Mouse (Mus musculus) intestine, embryonic 14.5 days (tissue): Measurements from ENCODE around the gene Ccdc137. TPM values are rescaled to one million over a fixed set of nuclear protein-coding genes. Genes with fewer than 3 reads are reported as not detected.

ENCODE experiments used
- ATAC-seq: fragments of 200-750 bp; cut with Nextera tagmentation; replicated peaks from 2 replicates; pipeline ENCODE4 v1.8.0; 2017; ENCODE audit warnings: low read depth, moderate number of reproducible peaks, moderate TSS enrichment, moderate library complexity; ENCODE audit not compliant: low FRiP score, low TSS enrichment
- DNase-seq: peaks from one replicate; pipeline ENCODE4 v3.0.0-alpha.2; 2018; ENCODE audit warnings: low spot score
- H3K27ac ChIP-seq: fragments of 300-500 bp; sonication (generic); 2 replicates; pipeline ENCODE4 v1.5.1; 2014; ENCODE audit warnings: low read depth, mild to moderate bottlenecking, control low read depth
- H3K27me3 ChIP-seq: fragments of 300-500 bp; sonication (generic); replicated peaks from 2 replicates; pipeline ENCODE4 v1.6.1; 2014; ENCODE audit warnings: low read length, control low read depth; ENCODE audit not compliant: control insufficient read depth, insufficient read depth
- H3K36me3 ChIP-seq: fragments of 300-500 bp; sonication (generic); 2 replicates; pipeline ENCODE4 v1.6.1; 2014; ENCODE audit warnings: low read length, control low read depth; ENCODE audit not compliant: control insufficient read depth, insufficient read depth
- H3K4me1 ChIP-seq: fragments of 300-500 bp; sonication (generic); replicated peaks from 2 replicates; pipeline ENCODE4 v1.6.1; 2014; ENCODE audit warnings: low read length, control low read depth, mixed read lengths; ENCODE audit not compliant: control insufficient read depth, insufficient read depth
- H3K4me2 ChIP-seq: fragments of 300-500 bp; sonication (generic); 2 replicates; pipeline ENCODE4 v1.6.1; 2014; ENCODE audit warnings: low read length
- H3K4me3 ChIP-seq: fragments of 300-500 bp; sonication (generic); 2 replicates; pipeline ENCODE4 v1.5.1; 2014; ENCODE audit warnings: low read depth, low read length, control low read depth, mixed read lengths
- H3K9ac ChIP-seq: fragments of 300-500 bp; sonication (generic); 2 replicates; pipeline ENCODE4 v1.6.1; 2014; ENCODE audit warnings: mild to moderate bottlenecking, low read length
- H3K9me3 ChIP-seq: fragments of 300-500 bp; sonication (generic); 2 replicates; pipeline ENCODE4 v1.6.1; 2016; ENCODE audit warnings: low read length, control low read depth; ENCODE audit not compliant: control insufficient read depth
- WGBS: fragments of 180-500 bp; shearing (Covaris S2); extraction: QIAGEN DNeasy Blood & Tissue Kit; methylation state at CpG from one replicate; pipeline ENCODE4 v1.1.7; 2014; 5-methylcytosine and 5-hydroxymethylcytosine counted together
- polyA plus RNA-seq: library from polyadenylated mRNA; unstranded; fragments of >200 nt; fragmentation: Nextera tagmentation; extraction: Ambion mirVana; gene quantifications from 2 replicates; pipeline ENCODE4 v1.2.1, GENCODE M21; 2014

Gene Ccdc137
- polyA plus RNA-seq, 1 experiment from 2014 or later, result 31.2 TPM

- DNase-seq (no peak), ATAC-seq (no peak)
- Histone ChIP-seq H3K4me1 (peaks cover 5% of the 10 kb centered on the region; the same call in 1 of the 2 replicates), H3K27ac (no peak within 1 kb of the TSS), H3K27me3 (no peaks in the 10 kb centered on the region), H3K9me3 (no peaks in the 10 kb centered on the region), H3K36me3 (no peaks in the 10 kb centered on the region), H3K4me2 (no peak within 1 kb of the TSS), H3K4me3 (no peak within 1 kb of the TSS), H3K9ac (no peak within 1 kb of the TSS)
- 84% methylated on average over 4 of the region's 4 CpGs for WGBS
Measured at GRCm38 (mm10) chr11:120453306-120453705, 4.6 kb upstream of the Ccdc137 start, which contains the start of gene Pde6g. Gene Pde6g (minus strand): TSS chr11:120453500.

- H3K36me3 ChIP-seq, result peaks cover 5% of the 10 kb centered on the region
- DNase-seq, result no peak
- no peak overlapping the region for H3K4me3 ChIP-seq
- no peaks in the 10 kb centered on the region for H3K27me3 ChIP-seq
- no peak overlapping the region for H3K27ac ChIP-seq
- H3K9ac ChIP-seq, result no peak overlapping the region; the same call in 1 of the 2 replicates
- 95% methylated on average over 4 of the region's 4 CpGs for WGBS
- H3K9me3 ChIP-seq, result no peaks in the 10 kb centered on the region
- no peak overlapping the region for H3K4me2 ChIP-seq
- H3K4me1 ChIP-seq, result peaks cover 13% of the 10 kb centered on the region; the same call in 1 of the 2 replicates
- ATAC-seq, result no peak
Measured at GRCm38 (mm10) chr11:120454965-120455364, 3.0 kb upstream of the Ccdc137 start.

- 93% methylated on average over 7 of the region's 7 CpGs for WGBS
- no peak for ATAC-seq
- no peak for DNase-seq
- Histone ChIP-seq H3K4me2 (no peak overlapping the region), H3K4me1 (peaks cover 13% of the 10 kb centered on the region; the same call in 1 of the 2 replicates), H3K36me3 (peaks cover 8% of the 10 kb centered on the region), H3K9ac (no peak overlapping the region), H3K27ac (no peak overlapping the region), H3K4me3 (no peak overlapping the region), H3K9me3 (no peaks in the 10 kb centered on the region), H3K27me3 (no peaks in the 10 kb centered on the region)
Measured at GRCm38 (mm10) chr11:120455413-120455812, 2.5 kb upstream of the Ccdc137 start.

GRCm38 (mm10) chr11:120457370-120457769 is 545 bp upstream of the Ccdc137 start:
- H3K4me3 ChIP-seq, result peak overlapping the region; percentile 96
- DNase-seq (no peak), ATAC-seq (0 out of 2 replicates have a peak, but pooled peaks have one; percentile 2)
- H3K4me2 ChIP-seq, result peak overlapping the region; percentile 92
- peaks cover 13% of the 10 kb centered on the region; the same call in 1 of the 2 replicates for H3K4me1 ChIP-seq
- H3K27me3 ChIP-seq, result no peaks in the 10 kb centered on the region
- H3K36me3 ChIP-seq, result peaks cover 27% of the 10 kb centered on the region
- H3K9ac ChIP-seq, result peak overlapping the region; percentile 90
- H3K27ac ChIP-seq, result peak overlapping the region; percentile 71
- H3K9me3 ChIP-seq, result no peaks in the 10 kb centered on the region
- 30% methylated on average over 14 of the region's 14 CpGs for WGBS

DNA sequence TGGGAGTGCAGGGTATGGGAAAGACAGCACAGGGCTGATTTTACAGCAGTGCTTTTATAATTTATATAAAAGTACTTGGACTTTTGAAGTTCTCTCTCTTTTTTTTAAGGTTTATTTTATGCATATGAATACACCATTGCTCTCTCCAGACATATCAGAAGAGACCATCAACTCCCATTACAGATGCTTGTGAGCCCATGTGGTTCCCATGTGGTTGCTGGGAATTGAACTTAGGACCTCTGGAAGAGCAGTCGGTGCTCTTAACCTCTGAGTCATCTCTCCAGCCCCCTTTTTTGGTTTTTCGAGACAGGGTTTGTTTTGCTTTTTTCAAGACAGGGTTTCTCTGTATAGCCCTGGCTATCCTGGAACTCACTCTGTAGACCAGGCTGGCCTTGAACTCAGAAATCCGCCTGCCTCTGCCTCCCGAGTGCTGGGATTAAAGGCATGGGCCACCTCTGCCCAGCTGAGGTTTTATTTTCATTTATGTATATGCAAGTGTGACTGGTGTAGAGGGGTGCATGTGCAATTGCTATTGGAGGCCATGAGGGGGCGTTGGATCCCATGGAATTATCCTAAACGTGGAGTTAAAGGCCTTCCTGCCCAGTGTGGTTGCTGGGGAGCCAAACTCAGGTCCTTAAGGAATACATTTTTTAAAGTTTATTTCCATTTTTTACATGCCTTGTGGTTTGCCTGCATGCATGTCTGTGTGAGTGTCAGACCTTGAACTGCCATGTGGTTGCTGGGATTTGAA is 1.1 kb downstream of the Ccdc137 start:
- ATAC-seq (no peak), DNase-seq (no peak)
- Histone ChIP-seq H3K9ac (peak overlapping the region; percentile 90), H3K4me1 (peaks cover 13% of the 10 kb centered on the region; the same call in 1 of the 2 replicates), H3K27ac (no peak overlapping the region), H3K4me3 (peak overlapping the region; percentile 96), H3K36me3 (peaks cover 35% of the 10 kb centered on the region), H3K4me2 (peak overlapping the region; percentile 92), H3K9me3 (no peaks in the 10 kb centered on the region), H3K27me3 (no peaks in the 10 kb centered on the region)
- WGBS, result 68% methylated on average over 6 of the region's 6 CpGs

DNA sequence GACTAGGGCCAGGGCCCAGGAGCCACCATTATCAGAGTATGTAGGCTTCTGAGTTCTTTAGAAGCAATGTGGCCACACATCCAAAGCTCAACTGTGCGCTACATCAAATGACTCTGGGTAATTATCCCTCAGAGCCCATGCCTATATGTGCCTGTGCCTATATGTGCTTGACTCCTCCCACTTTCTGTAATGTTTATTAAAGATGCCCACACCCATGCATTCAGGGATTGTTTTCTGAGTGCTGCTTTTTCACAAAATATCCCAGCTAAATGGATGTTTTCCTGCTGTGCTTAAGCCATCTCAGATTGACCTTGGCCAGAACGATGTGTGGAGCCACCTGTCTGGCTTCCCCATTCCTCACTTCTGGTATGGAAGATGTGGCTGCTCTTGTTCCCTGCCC is 5.6 kb downstream of the Ccdc137 start:
- Histone ChIP-seq H3K9ac (no peak overlapping the region), H3K4me3 (no peak overlapping the region), H3K9me3 (no peaks in the 10 kb centered on the region), H3K27me3 (no peaks in the 10 kb centered on the region), H3K36me3 (peaks cover 40% of the 10 kb centered on the region), H3K4me2 (no peak overlapping the region), H3K4me1 (peaks cover 24% of the 10 kb centered on the region), H3K27ac (no peak overlapping the region)
- no peak for DNase-seq
- 90% methylated on average over 2 of the region's 2 CpGs for WGBS
- no peak for ATAC-seq

DNA sequence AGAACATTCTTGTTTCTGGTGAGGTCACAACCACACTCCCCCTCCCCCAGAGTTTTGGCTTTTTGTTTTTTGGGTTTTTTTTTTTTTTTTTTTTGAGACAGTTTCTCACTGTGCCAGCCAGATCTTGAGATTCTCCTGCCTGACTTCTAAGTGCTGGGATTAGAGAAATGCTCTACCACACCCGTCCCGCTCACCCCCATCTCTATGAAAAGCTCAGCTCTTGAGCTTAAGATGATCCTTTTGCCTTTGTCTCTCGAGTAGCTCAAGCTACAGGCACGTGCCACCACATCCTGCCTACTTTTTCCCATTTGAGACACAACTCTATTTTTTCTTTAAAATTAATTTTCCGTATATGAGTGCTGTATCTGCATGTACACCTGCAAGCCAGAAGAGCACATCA is 6.5 kb downstream of the Ccdc137 start:
- Histone ChIP-seq H3K4me3 (no peak overlapping the region), H3K27me3 (no peaks in the 10 kb centered on the region), H3K4me1 (peaks cover 19% of the 10 kb centered on the region), H3K27ac (no peak overlapping the region), H3K36me3 (peaks cover 45% of the 10 kb centered on the region), H3K9me3 (no peaks in the 10 kb centered on the region), H3K9ac (no peak overlapping the region), H3K4me2 (no peak overlapping the region)
- WGBS, result 93% methylated on average over 5 of the region's 5 CpGs
- ATAC-seq (no peak), DNase-seq (no peak)

- 93% methylated on average over 4 of the region's 4 CpGs for WGBS
- Histone ChIP-seq H3K27ac (no peak overlapping the region), H3K27me3 (no peaks in the 10 kb centered on the region), H3K36me3 (peaks cover 48% of the 10 kb centered on the region), H3K4me3 (no peak overlapping the region), H3K9me3 (no peaks in the 10 kb centered on the region), H3K4me2 (no peak overlapping the region), H3K4me1 (peaks cover 18% of the 10 kb centered on the region), H3K9ac (no peak overlapping the region)
- ATAC-seq (no peak), DNase-seq (no peak)
Measured at GRCm38 (mm10) chr11:120465521-120465920, 7.6 kb downstream of the Ccdc137 start.
